Mouse (Mus musculus): ENCODE data around the gene Nat8l. TPM values are rescaled to one million over a fixed set of nuclear protein-coding genes. Genes with fewer than 3 reads are reported as not detected.
A peak's percentile ranks its signal among the peaks of the same experiment; 100 is the strongest.
"Not testable (repeated sequence)": the region's sequence is repeated elsewhere in the genome, so short reads cannot be mapped to it uniquely, and the experiment has no call there.

Nat8l gene
- under 1 TPM; 0.18 to 0.26 TPM for total RNA-seq (2021)
- long read RNA-seq, experiment 1 = 0 reads
- long read RNA-seq, experiment 2 = 0 reads

DNA sequence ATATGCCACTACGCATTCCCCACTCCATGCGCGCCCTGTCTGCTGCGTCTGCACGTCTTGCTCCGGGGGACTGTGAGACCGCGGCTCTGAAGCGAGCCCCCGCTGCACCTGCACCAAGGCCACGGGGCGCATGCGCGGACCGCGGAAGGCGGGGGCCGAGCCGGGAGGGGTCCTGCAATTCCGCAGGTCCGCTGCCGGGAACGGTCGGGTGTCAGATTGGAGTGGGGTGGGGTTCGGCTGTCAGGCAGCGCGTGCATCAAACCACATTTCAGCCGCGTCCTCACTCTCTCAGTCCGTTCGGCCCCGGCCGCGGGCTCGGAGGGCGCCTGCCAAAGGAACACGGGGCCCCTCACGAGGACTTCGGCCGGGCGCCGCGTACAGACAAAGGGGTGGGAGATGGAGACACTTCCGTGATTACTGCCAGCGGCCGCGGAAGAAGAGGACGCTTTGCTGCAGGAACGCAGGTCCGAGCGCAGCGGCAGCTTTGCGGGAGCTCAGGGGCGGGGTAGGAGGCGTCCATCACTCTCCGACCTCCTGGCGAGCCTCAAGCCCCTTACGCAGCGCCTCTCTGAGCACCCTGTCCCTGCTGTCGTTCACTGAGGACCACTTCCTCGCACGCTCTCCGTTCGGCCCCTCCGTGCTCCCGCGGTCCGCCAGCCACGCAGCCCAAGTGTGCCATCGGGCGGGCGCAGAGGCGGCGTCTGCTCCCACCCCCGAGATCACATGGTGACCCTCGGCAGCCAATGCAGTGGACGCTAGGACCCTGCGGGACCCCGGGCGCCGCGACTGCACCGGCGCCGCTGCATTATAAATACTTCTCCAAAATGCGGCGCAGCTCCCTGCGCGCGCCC, at the start of gene Nat8l:
Gene Nat8l (plus strand): TSS at position 142 of the 851 bp plus-strand sequence.
- no peak for DNase-seq (ENCODE audit: low spot score)

DNA sequence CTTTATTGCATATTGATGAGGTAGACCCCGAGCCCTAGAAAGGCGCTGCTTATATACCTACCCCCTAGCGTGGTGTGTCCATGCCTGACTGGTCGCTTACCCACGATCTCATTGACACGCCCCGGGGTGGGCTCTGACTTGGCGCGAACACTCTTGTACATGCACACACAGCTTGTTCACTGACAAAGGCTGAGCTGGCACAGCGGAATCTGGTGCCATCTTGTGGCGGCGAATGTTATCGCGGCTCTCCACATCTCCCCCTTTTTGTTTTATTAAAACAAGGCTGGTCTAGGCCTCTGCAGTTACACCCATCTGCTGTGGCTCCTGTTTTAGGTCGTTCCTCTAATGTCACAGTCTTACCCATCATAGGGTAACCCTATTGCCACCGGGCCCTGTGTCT, 48.7 kb upstream of the Nat8l start:
- not testable (repeated sequence) for DNase-seq (ENCODE audit: low spot score)

DNA sequence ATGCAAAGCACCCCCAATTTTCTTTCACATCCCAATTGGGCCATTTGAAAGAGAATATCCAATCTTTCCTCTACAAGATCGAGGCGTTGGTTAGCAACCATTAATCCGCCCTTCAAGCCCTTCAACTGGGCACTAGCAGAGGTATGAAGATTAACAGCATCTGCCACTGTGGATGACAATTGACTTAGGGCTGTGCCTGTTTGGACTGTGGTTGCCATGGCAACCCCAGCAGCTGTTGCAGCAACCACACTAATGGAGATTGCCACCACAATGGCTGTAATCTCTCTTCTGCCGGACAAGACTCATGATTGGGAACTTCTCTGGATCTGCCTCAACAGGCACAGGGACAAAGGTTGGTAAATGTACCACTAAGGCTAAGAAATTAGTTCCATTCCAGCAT, 47.5 kb upstream of the Nat8l start:
- no peak for DNase-seq (ENCODE audit: low spot score)

DNA sequence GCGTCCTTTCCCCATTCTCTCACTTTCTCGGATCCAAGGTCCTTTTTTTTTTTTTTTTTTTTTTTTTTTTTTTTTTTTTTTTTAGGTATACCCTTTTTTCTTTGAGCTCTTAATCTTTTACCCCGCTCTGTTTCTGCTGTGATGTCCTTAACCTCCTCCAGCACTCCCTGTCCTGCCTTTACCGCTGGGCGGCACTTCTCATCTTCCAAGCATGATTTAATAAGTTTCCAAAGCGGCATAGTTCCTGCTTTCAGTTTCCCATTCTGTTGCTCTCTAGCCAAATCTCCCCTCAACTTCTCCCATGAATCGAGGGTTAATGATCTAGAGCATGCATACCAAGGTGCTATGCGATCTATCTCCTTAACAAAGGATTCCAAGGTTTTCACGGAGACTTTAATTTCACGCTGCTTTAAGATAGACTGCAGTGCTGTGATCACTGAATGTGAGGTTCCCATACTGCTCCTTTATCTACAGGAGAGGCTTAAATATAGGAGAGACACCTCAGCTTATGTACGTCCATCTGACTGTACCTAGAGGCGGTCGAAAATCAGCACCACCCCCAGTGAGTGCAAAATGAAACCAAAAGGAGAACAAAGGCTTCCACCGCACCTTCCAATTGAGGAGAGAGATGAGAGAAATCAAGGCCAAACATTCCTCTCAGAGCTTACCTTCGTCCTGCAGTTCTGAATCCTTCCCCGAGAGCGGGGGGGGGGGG, 42.2 kb upstream of the Nat8l start:
- no peak for DNase-seq (ENCODE audit: low spot score)

DNA sequence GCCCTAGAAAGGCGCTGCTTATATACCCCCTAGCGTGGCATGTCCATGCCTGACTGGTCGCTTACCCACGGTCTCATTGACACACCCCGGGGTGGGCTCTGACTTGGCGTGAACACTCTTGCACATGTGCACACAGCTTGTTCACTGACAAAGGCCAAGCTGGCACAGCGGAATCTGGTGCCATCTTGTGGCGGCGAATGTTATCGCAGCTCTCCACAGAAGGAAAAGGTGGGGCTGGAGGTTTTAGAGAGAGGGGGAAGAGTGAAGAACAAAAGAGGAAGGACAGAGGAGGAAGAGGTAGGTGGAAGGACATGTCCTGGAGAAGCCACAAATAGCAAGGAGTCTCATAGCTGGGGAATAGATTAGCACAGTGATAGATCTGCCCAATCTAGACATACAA, 41.4 kb upstream of the Nat8l start:
- DNase-seq (ENCODE audit: low spot score) = peak; percentile 72

DNA sequence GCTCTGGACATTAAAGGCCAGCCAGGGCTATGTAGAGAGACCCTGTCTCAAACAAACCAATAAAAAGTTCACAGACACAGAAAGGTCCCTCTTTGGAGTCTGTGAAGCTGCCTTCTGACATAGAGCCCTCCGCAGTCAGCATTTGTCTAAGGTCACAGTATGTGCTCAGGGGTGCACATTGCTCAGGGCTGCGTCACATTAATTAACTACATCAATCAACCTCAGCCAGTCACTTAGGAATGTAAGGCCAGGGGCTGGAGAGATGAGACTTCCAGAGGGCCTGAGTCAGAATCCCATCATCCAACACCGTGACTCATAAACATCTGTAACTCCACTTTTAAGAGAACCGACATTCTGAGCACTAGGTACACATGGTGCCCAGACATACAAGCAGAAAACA, 39.9 kb upstream of the Nat8l start:
- DNase-seq (ENCODE audit: low spot score) = no peak

DNA sequence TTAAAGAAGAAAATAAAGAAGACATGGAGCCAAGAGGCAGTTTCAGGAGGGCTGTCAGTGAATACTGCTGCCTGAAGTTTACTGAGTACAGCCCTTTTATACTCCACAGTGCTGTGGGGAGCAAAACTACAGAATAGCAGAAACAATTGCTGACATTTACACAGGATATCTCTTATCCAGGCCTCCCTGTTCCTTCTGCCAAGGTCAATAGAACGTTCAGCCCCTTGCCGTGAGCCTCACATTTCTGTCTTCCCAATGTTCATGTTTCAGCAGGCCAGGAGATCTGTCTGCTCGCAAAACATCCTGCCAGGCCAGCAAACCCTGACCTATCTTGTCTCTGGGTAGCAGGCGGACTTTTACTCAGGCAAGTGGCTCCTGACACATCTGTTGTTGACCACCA, 36.4 kb upstream of the Nat8l start:
- no peak for DNase-seq (ENCODE audit: low spot score)

DNA sequence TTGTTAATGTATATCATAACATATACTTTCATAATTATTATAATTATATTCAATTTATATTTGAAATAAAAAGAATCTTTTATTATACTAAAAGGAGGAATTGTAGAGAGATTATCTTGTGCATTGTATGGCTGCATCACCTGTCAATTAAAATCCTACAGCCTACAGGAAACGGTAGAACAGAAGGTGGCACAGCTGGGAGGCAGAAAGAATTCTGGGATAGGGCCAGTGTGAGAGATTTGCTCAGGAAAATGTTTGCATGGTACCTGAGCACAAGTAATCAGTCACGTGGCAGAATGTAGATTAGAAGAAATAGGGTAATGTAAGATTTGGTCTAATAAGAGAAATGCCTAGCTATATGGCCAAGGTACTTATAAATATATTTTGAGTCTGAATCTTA, 21.0 kb upstream of the Nat8l start:
- no peak for DNase-seq (ENCODE audit: low spot score)

DNA sequence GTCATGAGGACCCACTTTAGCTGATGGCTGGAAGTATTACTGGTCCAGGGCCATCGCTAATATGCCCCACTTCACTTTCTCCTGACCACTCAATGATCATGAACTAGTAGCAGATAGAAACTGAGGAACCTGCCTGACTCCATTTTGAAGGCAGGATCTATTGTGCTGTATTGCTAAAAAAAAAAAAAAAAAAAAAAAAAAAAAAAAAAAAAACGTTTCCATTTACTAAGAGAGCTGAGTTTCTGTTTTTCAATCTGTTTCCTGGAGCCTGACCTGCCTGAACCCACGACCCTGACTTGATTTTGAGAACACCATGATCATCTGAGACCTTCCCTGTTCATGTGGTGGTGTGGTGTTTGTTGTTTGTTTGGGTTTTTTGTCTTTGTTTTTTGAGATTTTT, 19.5 kb upstream of the Nat8l start:
- DNase-seq (ENCODE audit: low spot score) = no peak

DNA sequence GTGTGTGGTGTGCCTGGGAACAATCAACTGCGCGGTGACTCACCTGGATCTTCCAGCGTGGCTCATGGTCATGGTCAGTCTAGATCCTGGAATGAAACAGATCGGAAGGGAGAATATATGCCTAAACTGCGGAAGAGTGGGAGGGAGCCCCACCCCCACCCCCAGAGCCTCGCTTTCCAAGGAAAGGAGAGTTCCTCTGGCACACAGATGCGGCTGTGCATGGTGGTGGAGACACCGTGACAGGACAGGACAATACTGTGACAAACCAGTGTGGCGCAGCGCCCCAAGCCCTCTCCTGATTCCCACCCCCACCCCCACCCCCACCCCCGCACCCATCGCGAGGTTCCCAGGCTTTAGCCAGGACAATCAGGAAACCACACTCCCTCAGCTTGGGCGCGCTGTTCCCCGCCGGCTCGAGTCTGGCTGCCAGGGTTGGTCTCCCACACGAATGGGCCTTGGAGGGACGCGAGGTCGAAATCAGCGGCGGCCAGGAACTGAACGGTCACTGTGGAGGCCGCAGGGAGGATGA, 13.0 kb upstream of the Nat8l start:
- DNase-seq (ENCODE audit: low spot score) = no peak

DNA sequence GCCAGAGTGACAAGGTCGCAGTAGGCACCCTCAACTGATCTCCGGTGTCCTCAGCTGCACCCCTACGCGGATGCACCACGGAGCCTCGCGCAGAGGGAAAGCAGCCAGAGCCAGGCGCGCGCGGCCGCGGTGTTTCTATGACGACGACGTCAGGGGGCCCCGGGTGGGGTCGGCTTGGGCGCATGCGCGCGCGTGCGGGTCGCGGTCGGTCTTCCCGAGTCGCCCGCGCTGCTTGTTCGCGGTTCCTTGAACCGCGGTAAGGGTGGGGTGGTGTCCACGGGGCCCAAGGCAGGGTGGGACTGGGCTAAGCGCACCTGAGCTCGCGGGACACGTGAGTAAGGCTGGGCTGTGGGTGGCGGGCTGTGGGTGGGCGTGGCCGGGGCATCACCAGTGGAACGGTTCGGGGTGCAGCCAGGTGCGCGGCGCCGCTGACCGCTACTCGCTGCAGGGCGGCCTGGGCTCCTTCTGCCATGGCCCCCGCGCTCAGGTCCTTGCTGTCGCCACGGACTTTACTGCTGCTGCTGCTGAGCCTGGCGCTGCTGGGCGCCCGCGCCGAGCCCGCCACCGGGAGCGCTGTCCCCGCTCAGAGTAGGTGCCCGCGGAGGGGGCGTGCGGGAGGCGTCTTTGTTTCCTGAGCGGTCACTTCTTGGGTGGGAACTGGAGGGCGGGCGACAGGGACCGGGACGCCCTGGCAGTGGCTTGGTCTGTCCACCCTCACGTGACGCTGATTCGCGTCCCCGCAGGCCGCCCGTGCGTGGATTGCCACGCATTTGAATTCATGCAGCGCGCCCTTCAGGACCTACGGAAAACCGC, 12.3 kb upstream of the Nat8l start, which contains the start of gene Gm1673:
Gene Gm1673 (plus strand): TSS at position 125 of the 813 bp plus-strand sequence.
- peak; percentile 22 for DNase-seq (ENCODE audit: low spot score)

DNA sequence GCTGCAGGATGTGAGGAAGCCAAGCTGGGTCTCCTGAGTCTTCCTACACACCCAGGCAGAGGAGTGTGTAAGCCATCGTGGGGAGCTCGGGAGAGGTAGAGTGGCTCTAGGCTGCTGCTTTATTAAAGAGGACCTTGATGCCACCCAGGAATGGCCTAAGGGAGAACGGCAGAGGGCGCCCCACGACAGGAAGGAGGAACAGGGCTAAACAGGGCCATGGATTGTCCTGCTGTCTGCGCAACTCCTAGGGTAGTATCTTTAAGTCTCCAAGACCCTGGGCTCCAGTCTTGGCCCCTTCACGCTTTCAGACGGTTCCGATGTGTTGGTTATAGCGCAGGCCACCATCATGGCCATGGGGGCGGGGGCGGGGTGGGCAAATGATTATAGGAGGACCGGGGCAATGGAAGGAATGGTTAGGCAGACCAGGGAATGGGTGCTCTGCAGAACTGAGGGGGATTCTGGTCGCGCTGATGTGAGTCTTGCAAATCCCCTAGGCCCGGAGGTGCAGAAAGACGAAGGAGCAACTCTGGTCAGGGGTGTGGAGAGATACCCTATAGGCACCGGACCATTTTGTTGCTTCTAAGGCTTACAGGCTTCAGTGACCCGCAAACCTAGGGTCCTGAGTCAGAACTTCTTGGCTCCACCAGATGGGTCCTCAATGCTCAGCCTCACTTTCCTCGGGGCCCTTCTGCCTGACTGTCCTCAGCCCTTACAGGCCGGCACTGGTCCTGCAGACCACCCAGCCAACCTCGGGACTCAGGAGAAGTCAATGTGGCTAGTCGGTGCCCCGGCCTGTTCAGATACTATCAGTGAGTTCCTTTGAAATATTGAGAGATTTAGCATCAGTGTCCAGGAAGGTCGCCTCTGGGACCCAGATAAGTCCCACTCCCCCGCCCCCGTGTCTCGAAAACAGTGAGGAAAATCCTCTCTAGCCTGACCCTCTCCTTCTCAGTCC, 836 bp upstream of the Nat8l start:
- no peak for DNase-seq (ENCODE audit: low spot score)

DNA sequence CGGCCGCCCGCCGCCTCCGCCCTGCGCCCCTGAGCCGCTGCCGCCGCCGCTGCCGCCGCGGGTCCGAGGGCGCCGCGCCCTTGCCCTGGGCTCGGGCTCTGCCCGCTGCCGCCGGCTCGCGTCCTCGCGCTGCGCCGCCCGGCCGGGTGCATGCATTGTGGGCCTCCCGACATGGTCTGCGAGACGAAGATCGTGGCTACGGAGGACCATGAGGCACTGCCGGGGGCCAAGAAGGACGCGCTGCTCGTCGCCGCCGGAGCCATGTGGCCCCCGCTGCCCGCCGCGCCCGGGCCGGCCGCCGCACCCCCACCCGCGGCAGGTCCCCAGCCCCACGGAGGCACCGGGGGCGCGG, 886 bp downstream of the Nat8l start:
- DNase-seq (ENCODE audit: low spot score) = no peak

DNA sequence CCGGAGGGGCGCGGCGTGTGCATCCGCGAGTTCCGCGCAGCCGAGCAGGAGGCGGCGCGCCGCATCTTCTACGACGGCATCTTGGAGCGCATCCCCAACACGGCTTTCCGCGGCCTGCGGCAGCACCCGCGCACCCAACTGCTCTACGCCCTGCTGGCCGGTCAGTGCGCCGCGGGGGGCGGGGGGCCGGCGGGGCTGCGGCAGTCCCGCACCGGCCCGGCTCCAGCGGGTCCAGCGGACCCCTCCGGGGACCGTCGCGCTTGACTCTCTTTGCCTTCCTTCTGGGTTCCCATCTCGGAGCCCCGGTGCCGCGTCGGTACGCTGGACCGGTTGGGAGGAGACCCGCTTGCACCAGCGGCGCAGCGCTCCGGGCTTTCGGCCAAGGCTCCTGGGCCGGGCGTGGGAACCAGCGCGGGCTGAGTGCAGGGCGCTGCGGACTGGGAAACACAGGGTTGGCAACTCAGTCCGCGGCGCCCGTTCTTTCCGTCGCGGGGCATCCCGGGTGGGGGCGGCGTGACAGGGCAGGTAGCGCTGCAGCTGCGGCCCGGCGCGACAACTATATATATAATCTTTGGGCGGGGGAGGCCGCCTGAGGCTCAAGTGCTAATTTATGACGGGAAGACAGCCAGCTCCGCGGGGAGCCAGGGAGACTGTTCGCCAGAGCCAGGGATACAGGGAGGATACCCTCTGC, 1.4 kb downstream of the Nat8l start:
- DNase-seq (ENCODE audit: low spot score) = no peak

DNA sequence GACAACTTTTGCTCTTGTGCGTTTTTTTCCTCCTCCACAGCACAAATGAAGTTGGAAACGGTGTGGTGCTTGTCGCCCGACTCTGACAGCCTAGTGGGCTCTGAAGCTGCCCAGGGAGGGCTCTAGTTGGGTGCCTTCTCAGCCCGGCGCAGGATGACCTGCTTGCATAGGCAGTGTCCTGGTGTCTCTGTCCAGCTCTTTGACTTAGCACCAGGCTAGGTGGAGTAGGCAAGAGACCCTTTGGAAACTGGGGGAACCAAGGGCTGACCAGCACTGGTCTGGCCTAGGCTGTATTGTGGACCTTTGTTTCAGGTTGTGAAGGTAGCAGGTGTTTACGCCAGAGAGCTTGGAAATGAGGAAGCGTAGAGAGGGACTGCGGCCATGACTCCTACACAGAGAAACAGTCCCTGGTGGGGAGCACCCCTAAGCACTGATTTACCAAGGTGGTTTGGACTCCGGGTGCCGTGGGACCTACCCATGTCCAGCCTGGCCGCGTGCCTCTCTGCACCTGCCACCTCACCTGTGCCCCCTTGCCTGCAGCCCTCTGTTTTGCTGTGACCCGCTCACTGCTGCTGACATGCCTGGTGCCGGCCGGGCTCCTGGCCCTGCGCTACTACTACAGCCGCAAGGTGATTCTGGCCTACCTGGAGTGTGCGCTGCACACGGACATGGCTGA, 2.2 kb downstream of the Nat8l start:
- DNase-seq (ENCODE audit: low spot score) = no peak

DNA sequence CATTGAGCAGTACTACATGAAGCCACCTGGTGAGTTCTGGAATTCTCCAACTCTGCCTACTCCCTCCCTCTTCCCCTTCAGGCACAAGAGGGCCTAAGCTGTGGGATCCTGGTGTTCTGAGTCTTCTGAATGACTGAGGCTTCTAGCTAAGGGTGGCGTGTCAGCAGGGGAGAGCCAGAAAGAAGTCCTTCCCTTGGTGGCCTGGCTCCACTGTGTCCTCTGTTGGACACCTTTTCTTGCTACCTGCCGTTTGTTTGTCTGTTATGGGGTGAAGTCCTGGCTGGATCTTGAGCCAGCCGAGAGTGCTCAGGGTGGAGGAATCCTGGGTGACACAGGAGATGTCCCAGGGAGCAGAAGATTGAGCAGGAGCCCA, 2.7 kb downstream of the Nat8l start:
- DNase-seq (ENCODE audit: low spot score) = no peak

DNA sequence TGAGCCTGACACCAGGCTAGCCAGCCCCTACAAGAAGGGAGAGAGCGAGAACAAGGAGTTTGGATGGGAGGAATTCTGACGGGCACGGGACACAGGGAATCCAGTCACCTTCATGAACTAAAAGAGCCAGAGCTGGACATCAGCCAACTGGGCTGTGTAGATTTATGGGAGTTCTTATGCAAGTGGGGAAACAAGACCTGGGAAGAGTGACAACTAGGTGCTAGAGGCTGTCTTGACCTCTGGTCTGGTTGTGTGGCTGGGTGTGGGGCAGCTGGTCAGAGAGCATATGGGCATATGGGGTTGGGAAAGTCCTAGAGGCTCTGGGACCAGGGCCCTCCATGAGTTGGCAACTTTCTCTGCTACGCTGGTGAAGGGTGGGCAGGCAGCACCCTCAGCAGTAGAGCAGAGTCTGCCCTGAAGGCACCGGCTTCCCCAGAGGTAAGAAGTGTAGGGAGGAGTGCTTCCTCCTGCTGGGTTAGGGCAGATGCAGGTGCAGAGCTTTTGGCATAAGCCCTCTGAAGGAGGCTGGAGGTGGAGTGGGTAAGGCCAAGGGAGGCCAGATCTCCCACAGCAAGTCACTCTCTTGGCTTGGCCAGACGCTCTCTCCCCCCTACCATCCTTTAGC, 3.8 kb downstream of the Nat8l start:
- DNase-seq (ENCODE audit: low spot score) = no peak

DNA sequence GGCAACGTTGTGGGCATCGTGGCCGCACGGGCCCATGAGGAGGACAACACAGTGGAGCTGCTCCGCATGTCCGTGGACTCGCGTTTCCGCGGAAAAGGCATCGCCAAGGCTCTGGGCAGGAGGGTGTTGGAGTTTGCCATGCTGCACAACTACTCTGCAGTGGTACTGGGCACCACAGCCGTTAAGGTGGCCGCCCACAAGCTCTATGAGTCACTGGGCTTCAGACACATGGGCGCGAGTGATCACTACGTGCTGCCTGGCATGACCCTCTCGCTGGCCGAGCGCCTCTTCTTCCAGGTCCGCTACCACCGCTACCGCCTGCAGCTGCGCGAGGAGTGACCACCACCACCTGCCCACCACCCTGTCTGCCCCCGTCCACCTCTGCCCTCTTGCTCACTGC, 5.0 kb downstream of the Nat8l start:
- DNase-seq (ENCODE audit: low spot score) = no peak

DNA sequence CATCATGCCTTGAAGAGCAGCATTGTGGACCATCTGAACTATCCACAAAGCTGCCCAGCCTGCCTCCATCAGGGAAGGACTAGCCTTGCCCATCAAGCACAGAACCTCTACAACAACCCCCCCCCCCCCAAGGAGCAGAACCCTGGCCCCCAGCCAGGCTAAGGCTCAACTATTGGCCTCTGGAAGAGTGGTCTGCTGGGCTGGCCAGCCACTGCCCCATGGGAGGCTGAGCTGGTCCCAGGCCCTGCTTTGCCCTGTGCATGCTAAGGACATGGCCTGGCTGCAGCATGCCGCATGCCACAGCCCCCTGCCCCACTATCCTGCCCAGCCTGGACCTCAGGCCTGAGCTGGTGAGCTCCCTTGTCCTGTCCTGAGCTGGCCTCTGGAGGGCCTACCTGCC, 5.6 kb downstream of the Nat8l start:
- DNase-seq (ENCODE audit: low spot score) = no peak

Data from gastrocnemius, adult 18-20 months (tissue).